Mouse (Mus musculus) E14TG2a.4 (cell line): Measurements from ENCODE around the gene Prpf19.
A peak's percentile ranks its signal among the peaks of the same experiment; 100 is the strongest.

Experiments
- H3K27me3 ChIP-seq: 2 replicates; pipeline ENCODE4 v1.6.1; 2014; ENCODE audit warnings: low read length, control low read depth; ENCODE audit not compliant: insufficient read depth
- H3K36me3 ChIP-seq: 2 replicates; pipeline ENCODE4 v1.6.1; 2014; ENCODE audit warnings: low read length, control low read depth; ENCODE audit not compliant: insufficient read depth
- H3K4me1 ChIP-seq: replicated peaks from 2 replicates; pipeline ENCODE4 v1.6.1; 2014; ENCODE audit warnings: low read depth, low read length, control low read depth
- H3K4me3 ChIP-seq: replicated peaks from 2 replicates; pipeline ENCODE4 v1.5.1; 2014; ENCODE audit warnings: mild to moderate bottlenecking, low read length
- H3K9me3 ChIP-seq: 2 replicates; pipeline ENCODE4 v1.6.1; 2014; ENCODE audit warnings: low read length, control low read depth
- CTCF ChIP-seq: conservative IDR thresholded peaks from 2 replicates; pipeline ENCODE4 v1.5.1; 2014; ENCODE audit warnings: low read length
- NANOG ChIP-seq: IDR thresholded peaks from 2 replicates; pipeline ENCODE4 v1.6.1; 2014; ENCODE audit warnings: borderline replicate concordance, low read length, mixed read lengths
- POU5F1 ChIP-seq: IDR thresholded peaks from 2 replicates; pipeline ENCODE4 v1.6.1; 2014; ENCODE audit warnings: low read length, borderline replicate concordance

The Prpf19 gene

GRCm38 (mm10) chr19:10936077-10936476 is 41.0 kb downstream of the Prpf19 start:
- H3K36me3 ChIP-seq: no peaks in the 10 kb centered on the region
- peaks cover 5% of the 10 kb centered on the region; the same call in 1 of the 2 replicates for H3K9me3 ChIP-seq
- no peak overlapping the region for H3K4me3 ChIP-seq
- TF ChIP-seq NANOG: no peak
- TF ChIP-seq CTCF: peak; percentile 72
- peaks cover 64% of the 10 kb centered on the region for H3K27me3 ChIP-seq
- H3K4me1 ChIP-seq: peaks cover 14% of the 10 kb centered on the region

GRCm38 (mm10) chr19:10937110-10937563 is 42.1 kb downstream of the Prpf19 start, which contains the start of gene Ptgdr2:
Gene Ptgdr2, plus strand, starts transcription at chr19:10937160.
- peaks cover 56% of the 10 kb centered on the region for H3K27me3 ChIP-seq
- TF ChIP-seq POU5F1: no peak
- TF ChIP-seq NANOG: no peak
- TF ChIP-seq CTCF: no peak
- no peak within 1 kb of the TSS for H3K4me3 ChIP-seq
- peaks cover 10% of the 10 kb centered on the region for H3K36me3 ChIP-seq
- no peaks in the 10 kb centered on the region for H3K9me3 ChIP-seq
- H3K4me1 ChIP-seq: peaks cover 24% of the 10 kb centered on the region

GRCm38 (mm10) chr19:10938771-10939170 is 43.7 kb downstream of the Prpf19 start:
- TF ChIP-seq POU5F1 (no peak), NANOG (no peak), CTCF (no peak)
- Histone ChIP-seq H3K9me3 (no peaks in the 10 kb centered on the region), H3K27me3 (peaks cover 54% of the 10 kb centered on the region), H3K4me1 (peaks cover 25% of the 10 kb centered on the region), H3K4me3 (no peak overlapping the region), H3K36me3 (peaks cover 26% of the 10 kb centered on the region)

GRCm38 (mm10) chr19:10940097-10940800 is 45.2 kb downstream of the Prpf19 start:
- H3K4me1 ChIP-seq: peaks cover 25% of the 10 kb centered on the region
- no peaks in the 10 kb centered on the region for H3K9me3 ChIP-seq
- H3K27me3 ChIP-seq: peaks cover 42% of the 10 kb centered on the region
- H3K36me3 ChIP-seq: peaks cover 41% of the 10 kb centered on the region
- H3K4me3 ChIP-seq: peak overlapping the region; percentile 70
- TF ChIP-seq CTCF (peak; percentile 57), NANOG (no peak)

- TF ChIP-seq POU5F1 (no peak), CTCF (no peak), NANOG (no peak)
- Histone ChIP-seq H3K36me3 (peaks cover 48% of the 10 kb centered on the region), H3K4me1 (peaks cover 30% of the 10 kb centered on the region), H3K9me3 (no peaks in the 10 kb centered on the region), H3K4me3 (peak overlapping the region; percentile 70), H3K27me3 (peaks cover 41% of the 10 kb centered on the region)
Measured at GRCm38 (mm10) chr19:10940801-10941457, 45.9 kb downstream of the Prpf19 start.

GRCm38 (mm10) chr19:10943955-10944354 is 48.9 kb downstream of the Prpf19 start:
- peaks cover 17% of the 10 kb centered on the region for H3K27me3 ChIP-seq
- H3K9me3 ChIP-seq: no peaks in the 10 kb centered on the region
- no peak for TF ChIP-seq CTCF
- no peak for TF ChIP-seq NANOG
- no peak for TF ChIP-seq POU5F1

GRCm38 (mm10) chr19:10946506-10946905 is 51.5 kb downstream of the Prpf19 start:
- TF ChIP-seq NANOG (no peak), CTCF (no peak), POU5F1 (no peak)
- Histone ChIP-seq H3K36me3 (peaks cover 64% of the 10 kb centered on the region), H3K9me3 (no peaks in the 10 kb centered on the region), H3K27me3 (no peaks in the 10 kb centered on the region), H3K4me1 (peaks cover 51% of the 10 kb centered on the region), H3K4me3 (peak overlapping the region; percentile 99)

More at GRCm38 (mm10) chr19:10943955-10944354, 48.9 kb downstream of the Prpf19 start:
- Histone ChIP-seq H3K4me1 (peaks cover 53% of the 10 kb centered on the region), H3K4me3 (no peak overlapping the region), H3K36me3 (peaks cover 68% of the 10 kb centered on the region)

- no peak for TF ChIP-seq POU5F1
- TF ChIP-seq CTCF: no peak
- no peak for TF ChIP-seq NANOG
- Histone ChIP-seq H3K27me3 (no peaks in the 10 kb centered on the region), H3K9me3 (no peaks in the 10 kb centered on the region), H3K36me3 (peaks cover 57% of the 10 kb centered on the region), H3K4me1 (peaks cover 44% of the 10 kb centered on the region), H3K4me3 (peak overlapping the region; percentile 99)
Measured at GRCm38 (mm10) chr19:10947219-10947618, 52.2 kb downstream of the Prpf19 start.
